In the genomic region with DNA sequence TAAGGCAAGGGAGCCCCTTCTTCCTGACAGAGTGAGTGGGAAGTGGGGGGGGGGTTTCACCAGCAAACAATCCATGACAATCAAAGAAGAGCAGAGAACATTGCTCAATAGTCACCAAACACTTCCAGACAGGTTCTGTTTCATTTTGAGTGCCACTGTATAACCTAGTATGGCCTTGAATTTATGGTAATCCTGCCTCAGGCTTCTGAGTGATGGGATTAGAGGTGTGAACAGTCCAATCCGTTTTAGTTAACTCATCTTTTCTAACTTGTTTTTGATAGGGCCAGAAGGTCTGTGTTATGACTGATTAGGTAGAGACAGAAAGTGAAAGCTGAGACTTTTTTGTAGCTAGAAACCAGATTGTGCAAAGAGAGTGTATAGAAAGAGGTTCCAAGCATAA, we compare ENCODE assay signal across 27 mouse cellular contexts.
"Had no signal": no experiment of that assay in that cellular context is flagged by ENCODE, and none has a peak within 500 bp of the region (broad histone marks: within the 10 kb centered on the region; RNA-seq: fewer than 3 reads in every experiment).

No protein-coding gene starts in this region.

- H3K4me1 ChIP-seq: embryonic facial prominence, embryonic 10.5 days; embryonic facial prominence, embryonic 12.5 days; embryonic facial prominence, embryonic 13.5 days; embryonic facial prominence, embryonic 15.5 days; forebrain, embryonic 15.5 days had no signal

- H3K27me3 ChIP-seq: embryonic facial prominence, embryonic 12.5 days; embryonic facial prominence, embryonic 13.5 days; embryonic facial prominence, embryonic 15.5 days; forebrain, embryonic 12.5 days; forebrain, embryonic 13.5 days; forebrain, embryonic 15.5 days had no signal

- H3K4me3 ChIP-seq: embryonic facial prominence, embryonic 10.5 days; embryonic facial prominence, embryonic 12.5 days; embryonic facial prominence, embryonic 13.5 days; embryonic facial prominence, embryonic 15.5 days; erythroblast, embryonic 14.5 days; forebrain, embryonic 10.5 days; forebrain, embryonic 12.5 days; forebrain, embryonic 13.5 days; forebrain, embryonic 15.5 days; gastrocnemius, adult 2 months; heart, adult 2 months had no signal

- H3K27ac ChIP-seq: embryonic facial prominence, embryonic 10.5 days; embryonic facial prominence, embryonic 12.5 days; embryonic facial prominence, embryonic 13.5 days; embryonic facial prominence, embryonic 15.5 days; forebrain, embryonic 10.5 days; forebrain, embryonic 12.5 days; forebrain, embryonic 13.5 days; forebrain, embryonic 15.5 days; gastrocnemius, adult 2 months; heart, adult 2 months had no signal

- DNase-seq: cerebellum, adult 2 months; cerebellum, adult 8-10 months; cerebellum, adult 9-10 months; cerebellum, adult 9-11 months; cerebellum, postnatal 10 days; cerebellum, postnatal 14 days; cerebellum, postnatal 25 days; cerebellum, postnatal 36 days; embryo, embryonic 11 days; gastrocnemius, adult 2 months; gastrocnemius, postnatal 10 days; gastrocnemius, postnatal 14 days; gastrocnemius, postnatal 25 days; gastrocnemius, postnatal 36 days; heart, adult 11 months; heart, adult 18-20 months; heart, adult 2 months had no signal

- H3K9ac ChIP-seq: embryonic facial prominence, embryonic 12.5 days; embryonic facial prominence, embryonic 13.5 days; embryonic facial prominence, embryonic 15.5 days; forebrain, embryonic 12.5 days; forebrain, embryonic 13.5 days; forebrain, embryonic 15.5 days had no signal

- ATAC-seq: forebrain, embryonic 13.5 days; forebrain, embryonic 14.5 days; forebrain, embryonic 15.5 days had no signal

- H3K36me3 ChIP-seq: embryonic facial prominence, embryonic 10.5 days; embryonic facial prominence, embryonic 12.5 days; embryonic facial prominence, embryonic 13.5 days; embryonic facial prominence, embryonic 15.5 days; forebrain, embryonic 10.5 days; forebrain, embryonic 12.5 days; forebrain, embryonic 15.5 days had no signal

- H3K4me2 ChIP-seq: embryonic facial prominence, embryonic 12.5 days; embryonic facial prominence, embryonic 13.5 days; embryonic facial prominence, embryonic 15.5 days; forebrain, embryonic 12.5 days; forebrain, embryonic 13.5 days; forebrain, embryonic 15.5 days had no signal

- H3K9me3 ChIP-seq: embryonic facial prominence, embryonic 10.5 days; embryonic facial prominence, embryonic 12.5 days; embryonic facial prominence, embryonic 13.5 days; embryonic facial prominence, embryonic 15.5 days; forebrain, embryonic 10.5 days; forebrain, embryonic 12.5 days; forebrain, embryonic 13.5 days; forebrain, embryonic 15.5 days had no signal
